Mouse (Mus musculus) olfactory bulb, adult 2 months (tissue): ENCODE measurements around the gene Ksr1.

Experiments used
- CTCF ChIP-seq: fragments of 200-500 bp; IDR thresholded peaks from 2 replicates; pipeline ENCODE4 v1.5.1; 2012; ENCODE audit warnings: low read depth, mild to moderate bottlenecking, low read length, moderate library complexity; ENCODE audit not compliant: insufficient read depth
- POLR2A ChIP-seq: fragments of 200-500 bp; IDR thresholded peaks from 2 replicates; pipeline ENCODE4 v1.6.1; 2012; ENCODE audit warnings: mild to moderate bottlenecking, low read depth, low read length, moderate library complexity; ENCODE audit not compliant: insufficient read depth

DNA sequence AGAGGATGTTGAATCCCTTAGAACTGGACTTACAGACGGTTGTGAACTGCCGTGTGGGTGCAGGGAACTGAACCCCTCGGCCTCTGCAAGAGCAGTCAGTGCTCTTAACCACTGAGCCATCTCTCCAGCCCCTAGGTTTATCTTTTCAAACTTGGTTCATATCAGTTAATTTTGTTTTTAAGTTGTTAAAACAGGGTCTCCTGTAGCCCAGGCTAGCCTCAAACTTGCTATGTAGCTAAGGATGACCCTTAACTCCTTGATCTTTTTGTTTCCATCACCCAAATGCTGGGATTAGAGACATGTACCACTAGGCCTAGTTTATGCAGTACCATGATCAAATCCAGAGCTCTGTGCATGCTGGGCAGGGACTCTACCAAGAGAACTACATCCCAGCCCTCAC, 174.5 kb downstream of the Ksr1 start:
- TF ChIP-seq CTCF (no peak), POLR2A (no peak)
